Mouse (Mus musculus): Measurements from ENCODE around the gene Dlk1. TPM values are rescaled to one million over a fixed set of nuclear protein-coding genes. Genes with fewer than 3 reads are reported as not detected.
"Not testable (repeated sequence)": the region's sequence is repeated elsewhere in the genome, so short reads cannot be mapped to it uniquely, and the experiment has no call there.

Dlk1 gene
- polyA plus RNA-seq, 2 experiments from 2014 or later: not detected

DNA sequence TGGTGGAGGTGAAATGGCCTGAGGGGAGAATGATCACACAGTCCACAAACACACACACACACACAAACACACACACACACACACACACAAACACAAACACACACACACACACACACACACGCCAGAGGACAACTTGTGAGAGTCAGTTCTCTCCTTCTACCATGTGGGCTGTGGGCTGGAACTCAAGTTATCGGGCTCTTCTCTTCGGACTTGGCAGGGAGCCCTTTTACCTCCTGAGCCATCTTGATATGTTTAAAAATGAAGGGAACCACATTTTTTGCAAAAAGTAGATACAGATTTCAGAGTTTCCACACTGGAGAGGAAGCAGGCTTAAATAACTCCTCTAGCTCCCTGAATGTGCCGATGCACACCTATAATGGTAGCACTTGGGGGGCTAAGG lies 22.9 kb downstream of the Dlk1 start:
- ATAC-seq: no peak

DNA sequence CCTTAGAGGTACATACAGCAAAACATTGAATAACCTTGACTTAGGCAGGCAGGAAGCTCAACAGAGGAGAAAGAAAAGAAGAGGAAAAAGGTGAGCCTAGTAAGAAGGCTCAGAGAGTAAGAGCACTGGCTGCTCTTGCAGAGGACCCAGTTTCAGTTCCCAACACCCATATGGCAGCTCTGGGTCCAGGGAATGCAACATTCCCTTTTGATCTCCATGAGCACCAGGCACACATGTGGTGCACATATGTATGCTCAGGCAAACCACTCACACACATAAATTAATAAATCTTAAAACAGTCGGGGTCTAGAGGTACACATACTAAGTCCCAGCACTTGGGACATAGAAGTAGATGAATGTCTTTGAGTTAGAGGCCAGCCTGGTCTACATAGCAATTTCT lies 33.9 kb downstream of the Dlk1 start:
- not testable (repeated sequence) for ATAC-seq

DNA sequence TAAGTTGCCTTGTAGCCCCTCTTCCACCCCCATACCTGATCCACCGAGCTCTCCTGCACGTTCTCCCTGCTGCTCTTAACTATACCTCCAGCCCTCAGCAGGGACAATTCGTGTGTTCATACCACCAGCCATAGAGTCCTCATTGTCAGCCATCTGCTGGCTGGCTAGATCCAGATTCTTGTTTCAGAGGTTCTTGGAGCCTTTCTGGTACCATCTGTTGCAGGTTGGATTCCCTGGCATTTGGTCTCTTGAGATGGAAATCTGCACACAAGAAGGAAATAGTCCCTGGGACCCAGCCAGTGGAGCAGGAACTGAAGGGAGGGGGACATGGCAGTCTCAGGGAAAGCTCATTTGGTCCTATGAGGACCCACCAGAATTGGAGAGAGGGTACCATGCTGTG lies 39.1 kb downstream of the Dlk1 start:
- ATAC-seq: no peak

DNA sequence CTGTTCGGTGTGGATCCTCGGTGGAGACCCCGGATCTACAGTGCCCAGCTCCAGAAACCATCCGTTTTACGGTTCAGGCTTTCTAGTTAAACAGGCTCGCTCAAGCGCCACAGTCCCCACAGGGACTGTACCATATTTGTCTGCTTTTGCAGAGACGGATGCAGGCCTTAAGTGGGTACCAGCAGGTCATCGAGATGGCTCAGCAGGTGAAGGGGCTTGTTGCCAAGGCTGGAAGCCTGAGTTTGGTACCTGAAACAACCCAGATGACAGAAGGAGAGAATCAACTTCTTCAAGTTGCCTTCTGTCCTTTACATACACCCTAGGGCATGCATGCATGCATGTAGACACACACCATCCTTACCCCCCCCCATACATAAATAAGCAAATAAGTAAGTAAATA lies 40.8 kb downstream of the Dlk1 start:
- no peak for ATAC-seq

DNA sequence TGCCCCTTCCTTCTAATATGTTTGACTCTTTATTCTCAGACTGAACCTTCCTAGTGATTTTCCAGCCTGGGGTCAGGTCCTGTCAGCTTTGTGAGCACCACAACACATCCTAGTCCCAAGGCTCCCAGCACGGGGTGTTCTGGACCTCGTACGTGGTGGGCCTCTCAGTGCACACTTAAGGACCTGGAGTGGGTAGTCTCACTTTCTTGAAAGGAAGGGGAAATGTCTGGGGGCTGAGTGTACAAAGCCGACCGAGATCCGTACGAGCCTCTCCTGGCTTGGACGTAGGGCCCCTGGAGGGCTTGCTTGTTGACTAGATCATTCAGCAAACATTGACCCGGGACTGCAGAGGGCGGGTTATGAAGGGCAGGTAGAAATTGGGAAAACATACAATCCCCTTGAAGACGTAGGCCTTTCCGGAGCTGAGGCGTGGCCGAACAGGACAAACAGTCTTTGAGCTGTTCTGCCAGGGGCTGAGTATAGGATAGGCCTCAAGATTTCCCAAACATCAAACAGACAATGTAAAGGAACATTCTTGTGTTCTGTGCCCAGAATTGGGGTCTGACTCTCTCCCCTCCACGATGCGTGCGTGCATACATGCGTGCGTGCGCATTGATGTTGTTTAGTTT lies 42.5 kb downstream of the Dlk1 start:
- ATAC-seq: no peak

DNA sequence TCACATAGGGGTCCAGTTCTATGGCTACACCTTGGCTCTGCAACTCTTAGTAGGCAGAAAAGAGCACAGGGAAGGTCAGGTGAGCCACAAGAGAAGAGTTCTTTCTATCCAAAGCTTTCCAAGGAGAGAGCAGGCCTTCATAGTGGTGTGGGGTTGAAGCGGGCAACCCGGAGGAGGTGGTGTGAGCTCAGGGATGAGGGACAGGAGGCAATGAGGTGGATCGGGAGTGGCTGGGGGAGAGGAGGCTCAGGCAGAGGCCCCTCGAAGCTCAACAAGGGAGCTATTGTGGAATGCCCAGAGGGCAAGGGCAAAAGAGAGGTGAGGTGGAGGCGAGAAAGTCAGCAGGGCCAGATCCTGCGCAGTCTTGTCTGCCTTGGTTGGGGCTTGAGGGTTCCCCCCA lies 43.8 kb downstream of the Dlk1 start:
- ATAC-seq: no peak

DNA sequence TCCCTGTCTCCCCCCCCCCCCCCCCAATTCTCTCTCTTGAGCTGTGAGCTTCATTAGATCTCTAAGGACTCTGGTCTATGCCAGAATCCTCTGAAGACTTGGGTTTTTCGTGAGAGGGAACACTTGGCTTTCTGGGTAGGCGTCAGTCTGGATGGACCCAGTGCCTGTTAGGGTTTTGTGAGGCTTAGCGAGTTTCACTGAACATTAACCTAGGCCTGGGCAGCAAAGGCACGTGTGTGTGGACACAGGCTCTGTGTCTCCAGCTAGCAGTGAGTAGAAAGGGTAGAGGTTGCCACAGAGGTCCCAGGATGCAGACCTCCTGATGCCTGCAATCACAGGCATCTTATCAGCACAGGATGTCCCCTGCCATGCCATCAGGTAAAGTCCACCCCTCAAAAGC lies 48.4 kb downstream of the Dlk1 start:
- ATAC-seq: no peak

DNA sequence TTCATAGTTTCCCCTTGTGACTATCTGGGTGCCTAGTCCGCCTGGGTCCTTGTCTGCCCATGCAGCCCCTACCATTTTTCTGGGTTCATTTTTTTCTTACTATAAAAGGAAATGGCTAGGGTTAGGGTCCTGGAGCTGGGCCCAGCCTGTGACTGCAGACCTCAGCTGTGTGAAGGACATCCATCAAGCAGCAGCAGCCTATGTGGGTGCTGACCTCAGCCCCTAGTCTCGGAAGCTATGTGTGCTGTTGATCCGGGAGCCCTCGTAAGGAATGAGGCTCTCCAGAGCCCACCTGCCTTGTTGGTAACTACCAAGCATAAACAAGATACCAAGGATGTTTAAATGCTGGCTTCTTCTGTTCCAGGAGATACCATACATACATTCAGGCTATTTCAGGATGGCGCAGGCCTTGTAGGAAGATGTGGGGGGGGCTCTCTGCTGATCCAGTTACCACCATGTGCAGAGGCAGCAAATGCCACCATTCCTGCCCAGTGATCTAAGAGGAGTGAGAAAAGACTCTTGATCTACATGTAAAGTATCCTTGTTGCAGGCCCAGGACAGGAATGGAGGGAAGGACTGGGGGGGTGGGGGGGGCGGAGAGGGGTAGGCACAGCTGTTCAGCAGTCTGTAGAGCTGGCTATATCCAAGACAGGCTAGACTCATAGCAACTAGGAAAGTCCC lies 49.9 kb downstream of the Dlk1 start:
- no peak for ATAC-seq

DNA sequence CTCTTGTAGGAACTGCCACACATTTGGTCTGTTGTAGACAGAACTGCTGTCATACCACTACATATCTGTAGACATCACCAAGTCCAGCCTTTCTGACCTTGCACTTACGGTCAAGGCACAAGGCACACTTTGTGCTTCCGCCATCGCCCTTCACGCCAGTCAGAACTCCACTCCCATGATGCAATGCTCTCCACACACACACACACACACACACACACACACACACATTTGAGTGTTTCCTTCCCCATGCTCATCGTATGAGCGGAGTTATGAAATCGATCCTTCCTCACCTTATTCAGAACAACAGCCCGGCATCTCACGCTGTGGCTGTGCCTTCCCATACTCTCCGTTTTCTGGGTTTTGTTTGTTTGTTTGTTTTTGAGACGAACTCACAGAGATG lies 55.1 kb downstream of the Dlk1 start:
- no peak for ATAC-seq

DNA sequence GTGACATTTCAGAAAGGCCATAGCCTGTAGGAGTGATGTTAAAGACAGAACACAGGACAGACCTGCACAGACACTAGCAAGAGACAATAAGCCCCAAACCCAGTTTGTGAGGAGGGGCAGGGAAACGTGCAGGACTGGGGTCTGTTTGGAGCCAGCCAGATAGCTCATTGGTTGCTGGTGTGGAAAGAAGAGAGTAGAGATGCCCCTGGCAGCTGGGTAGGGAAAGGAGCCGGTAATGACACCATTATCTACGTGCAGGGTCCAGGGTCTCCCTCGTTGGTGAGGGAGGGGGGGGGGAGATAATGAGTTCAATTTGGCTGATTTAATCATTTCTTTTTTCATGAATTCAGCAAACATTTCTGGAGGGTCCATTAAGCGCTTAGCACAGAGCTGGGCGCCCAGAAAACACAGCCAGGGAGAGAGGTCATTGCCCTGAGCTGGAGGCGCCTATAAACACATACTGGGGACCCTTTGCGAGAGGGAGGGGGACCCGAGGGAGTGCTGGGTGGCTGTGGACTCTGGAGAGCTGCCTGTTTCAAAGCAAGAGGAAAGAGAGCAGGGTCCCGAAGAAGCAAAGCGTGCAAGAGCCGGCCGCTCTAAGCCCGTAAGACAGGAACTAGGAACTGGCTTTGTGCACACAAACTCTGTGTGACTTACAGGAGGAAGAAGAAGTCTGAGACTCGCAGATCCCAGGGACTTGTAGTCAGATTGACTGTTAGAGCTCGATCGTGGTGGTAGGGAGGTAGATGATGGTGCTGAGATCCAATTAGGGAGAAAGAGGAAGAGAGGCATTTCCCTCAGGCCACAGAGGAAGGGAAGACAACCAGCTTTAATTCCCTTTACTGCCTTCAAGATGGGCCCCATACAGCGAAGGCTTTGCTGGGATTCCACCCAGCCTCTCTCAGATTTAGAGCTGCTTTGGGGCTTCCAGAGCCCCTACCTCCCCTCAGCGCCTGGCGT lies 56.2 kb downstream of the Dlk1 start:
- ATAC-seq: no peak

DNA sequence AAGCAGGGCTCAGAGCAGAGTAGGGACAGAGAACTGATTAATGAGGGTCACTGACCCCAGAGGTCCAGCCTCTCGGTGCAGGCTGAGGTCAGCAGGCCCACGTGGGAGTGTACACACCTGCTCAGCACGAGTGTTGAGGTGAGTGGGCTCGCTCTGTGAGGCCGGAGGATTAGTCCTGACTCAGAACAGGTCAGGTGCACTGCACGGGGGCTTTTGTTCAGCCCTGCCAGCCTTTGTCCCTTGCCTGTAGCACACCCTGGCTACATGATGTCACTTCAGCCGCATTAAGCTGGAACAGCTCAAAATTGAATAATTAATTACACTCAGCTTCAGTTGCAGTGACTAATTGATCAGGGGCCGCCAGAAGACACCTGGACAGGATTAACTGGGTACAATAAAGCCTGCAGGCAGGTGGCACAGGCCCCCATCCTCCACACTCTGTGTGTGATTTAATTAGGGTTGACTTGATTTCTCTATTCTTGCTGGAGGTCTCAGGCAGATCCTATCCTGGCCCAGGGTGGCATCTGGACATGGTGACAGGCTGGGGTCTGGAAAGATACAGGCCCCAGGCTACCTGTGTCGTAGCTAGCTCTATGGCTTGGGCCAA lies 57.0 kb downstream of the Dlk1 start:
- ATAC-seq: no peak

DNA sequence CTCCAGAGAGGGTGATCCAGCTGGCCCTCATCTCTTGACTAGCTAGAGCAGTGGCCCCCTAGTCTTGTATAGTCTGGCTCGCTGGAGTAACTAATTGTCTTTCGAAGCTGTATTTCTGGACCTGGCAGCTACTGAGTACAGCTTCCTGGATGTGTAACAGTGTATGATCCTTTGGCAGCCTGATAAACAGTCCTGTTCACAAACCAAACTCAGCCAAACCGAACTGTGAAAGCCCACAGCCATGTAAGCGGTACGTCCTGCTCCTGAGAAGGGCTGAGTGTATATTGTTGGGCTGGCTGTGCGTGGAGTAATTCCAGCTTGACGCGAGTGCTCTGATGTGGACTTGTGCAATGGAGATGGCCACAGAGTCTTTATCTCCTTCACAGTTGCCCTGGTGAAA lies 57.6 kb downstream of the Dlk1 start:
- ATAC-seq: no peak

DNA sequence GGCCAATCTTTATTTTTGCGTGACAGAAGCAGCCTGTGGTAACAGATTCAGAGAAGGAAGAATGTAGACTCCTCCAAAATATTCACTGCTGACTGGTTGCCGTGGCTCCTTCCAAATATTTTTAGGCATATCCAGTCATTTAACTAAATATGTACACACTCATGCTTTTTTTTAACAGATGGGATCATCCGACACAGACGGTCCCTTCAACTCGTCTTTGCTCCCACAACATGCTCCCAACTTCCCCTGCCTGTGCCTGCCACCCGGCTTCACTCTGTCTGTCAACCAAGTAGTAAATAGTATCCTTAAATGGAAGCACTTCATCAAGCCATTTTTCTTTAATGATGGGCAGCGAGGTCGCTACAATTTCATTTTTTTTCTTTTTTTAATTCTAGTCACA lies 58.8 kb downstream of the Dlk1 start:
- ATAC-seq: no peak

DNA sequence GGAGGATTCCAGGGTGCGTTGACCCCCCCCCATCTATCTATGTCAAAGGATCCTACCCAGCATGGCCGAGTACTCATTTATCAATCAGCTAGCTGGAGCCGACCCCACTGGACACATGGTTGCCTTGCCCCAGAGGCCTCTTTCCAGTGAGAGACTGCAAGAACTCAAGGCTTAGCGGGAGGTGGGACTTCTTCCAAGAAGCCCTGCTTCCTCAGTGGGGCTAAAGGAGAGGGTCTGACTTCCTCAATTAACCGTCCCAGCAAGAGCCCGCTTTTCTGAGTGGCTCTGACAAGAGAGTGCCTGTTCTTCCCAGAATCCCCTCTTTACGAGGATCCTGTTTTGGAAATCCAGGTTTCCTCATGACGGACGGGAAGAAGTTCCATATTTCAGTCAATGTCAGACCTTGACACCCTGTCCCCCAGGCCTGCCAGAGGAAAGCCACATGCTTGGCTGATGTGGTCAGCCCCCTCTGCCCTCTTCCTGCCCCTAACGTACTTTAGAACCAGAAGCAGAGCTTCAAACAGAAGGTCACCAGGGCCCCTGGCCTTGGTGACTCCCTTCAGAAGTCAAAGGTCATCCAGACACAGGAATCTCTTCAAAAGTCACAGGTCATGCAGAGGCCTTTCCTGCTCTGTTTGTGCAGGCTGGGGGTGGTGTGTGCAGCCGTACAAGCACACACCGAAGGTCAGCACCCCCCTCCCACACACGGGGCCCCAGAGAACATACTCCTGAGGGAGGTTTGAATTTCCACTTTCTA lies 59.7 kb downstream of the Dlk1 start:
- no peak for ATAC-seq

Other genes starting within 250 kb of the Dlk1 start
- gene Rtl1, start 147.5 kb downstream of the Dlk1 start, polyA plus RNA-seq (2017; shearing (Covaris generic)): not detected